Mouse (Mus musculus) CD4-positive, CD25-positive, alpha-beta regulatory T cell, adult 4 months (primary cell): ENCODE data around the gene Xpo4. TPM values are rescaled to one million over a fixed set of nuclear protein-coding genes. Genes with fewer than 3 reads are reported as not detected.
"Not testable (repeated sequence)": the region's sequence is repeated elsewhere in the genome, so short reads cannot be mapped to it uniquely, and the experiment has no call there.

Experiments
- ATAC-seq: one replicate; pipeline ENCODE4 v1.8.0; 2017
- polyA plus RNA-seq, 2 experiments: library from polyadenylated mRNA; unstranded; fragments of 100-300 nt; shearing (Covaris generic); gene quantifications; one replicate each; pipeline ENCODE4 v1.2.1; 2017

Xpo4 gene
- polyA plus RNA-seq, 2 experiments from 2014 or later: 26.9 to 29.6 TPM

GRCm38 (mm10) chr14:57679958-57680535 is 14.8 kb upstream of the Xpo4 start:
- peak; percentile 78 for ATAC-seq

- peak; percentile 7 for ATAC-seq
Observed at GRCm38 (mm10) chr14:57679523-57679922, 14.3 kb upstream of the Xpo4 start.

- no peak for ATAC-seq
Observed at GRCm38 (mm10) chr14:57675481-57675880, 10.3 kb upstream of the Xpo4 start.

- no peak for ATAC-seq
Observed at GRCm38 (mm10) chr14:57665628-57665950, 359 bp upstream of the Xpo4 start.

- ATAC-seq: peak; percentile 53
Observed at GRCm38 (mm10) chr14:57664311-57664821, 864 bp downstream of the Xpo4 start.

- no peak for ATAC-seq
Observed at GRCm38 (mm10) chr14:57663630-57664029, 1.6 kb downstream of the Xpo4 start.

GRCm38 (mm10) chr14:57658301-57658700 is 6.9 kb downstream of the Xpo4 start:
- ATAC-seq: peak; percentile 71

GRCm38 (mm10) chr14:57657500-57657899 is 7.7 kb downstream of the Xpo4 start:
- ATAC-seq: peak; percentile 62

GRCm38 (mm10) chr14:57656519-57656918 is 8.7 kb downstream of the Xpo4 start:
- not testable (repeated sequence) for ATAC-seq

GRCm38 (mm10) chr14:57649501-57649900 is 15.7 kb downstream of the Xpo4 start:
- peak; percentile 69 for ATAC-seq

- ATAC-seq: no peak
Observed at GRCm38 (mm10) chr14:57646155-57646554, 19.1 kb downstream of the Xpo4 start.

GRCm38 (mm10) chr14:57639153-57639552 is 26.1 kb downstream of the Xpo4 start:
- ATAC-seq: no peak

- no peak for ATAC-seq
Observed at GRCm38 (mm10) chr14:57634141-57634540, 31.1 kb downstream of the Xpo4 start.

- no peak for ATAC-seq
Observed at GRCm38 (mm10) chr14:57629595-57629994, 35.6 kb downstream of the Xpo4 start.

GRCm38 (mm10) chr14:57622934-57623333 is 42.3 kb downstream of the Xpo4 start:
- no peak for ATAC-seq

- ATAC-seq: no peak
Observed at GRCm38 (mm10) chr14:57621699-57622098, 43.5 kb downstream of the Xpo4 start.

- no peak for ATAC-seq
Observed at GRCm38 (mm10) chr14:57620598-57621236, 44.5 kb downstream of the Xpo4 start.

- ATAC-seq: peak; percentile 62
Observed at GRCm38 (mm10) chr14:57619487-57619886, 45.7 kb downstream of the Xpo4 start.

GRCm38 (mm10) chr14:57617675-57618074 is 47.6 kb downstream of the Xpo4 start:
- ATAC-seq: peak; percentile 46

GRCm38 (mm10) chr14:57616339-57616965 is 48.8 kb downstream of the Xpo4 start:
- ATAC-seq: peak; percentile 68

- no peak for ATAC-seq
Observed at GRCm38 (mm10) chr14:57615828-57616227, 49.4 kb downstream of the Xpo4 start.

- peak; percentile 72 for ATAC-seq
Observed at GRCm38 (mm10) chr14:57611034-57611433, 54.2 kb downstream of the Xpo4 start.

- ATAC-seq: no peak
Observed at GRCm38 (mm10) chr14:57609816-57610329, 55.4 kb downstream of the Xpo4 start.

- ATAC-seq: no peak
Observed at GRCm38 (mm10) chr14:57607500-57607899, 57.7 kb downstream of the Xpo4 start.
